Mouse (Mus musculus): Measurements from ENCODE around the gene Bsdc1.
"Not testable (repeated sequence)": the region's sequence is repeated elsewhere in the genome, so short reads cannot be mapped to it uniquely, and the experiment has no call there.

DNA sequence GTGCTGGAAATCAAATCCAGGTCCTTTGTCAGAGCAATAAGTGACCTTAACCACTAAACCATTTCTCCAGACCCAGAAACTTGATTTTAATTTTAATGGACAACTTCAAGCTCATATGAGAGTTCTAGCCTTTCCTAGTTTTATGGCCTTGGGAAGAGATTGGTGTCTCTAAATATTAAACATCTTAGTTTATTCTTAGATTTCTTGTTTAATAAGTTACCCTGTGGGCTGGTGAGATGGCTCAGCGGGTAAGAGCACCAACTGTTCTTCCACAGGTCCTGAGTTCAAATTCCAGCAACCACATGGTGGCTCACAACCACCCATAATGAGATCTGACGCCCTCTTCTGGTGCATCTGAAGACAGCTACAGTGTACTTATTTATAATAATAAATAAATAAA lies 4.1 kb upstream of the Bsdc1 start:
- TF ChIP-seq EP300, CTCF (IDR thresholded peaks at IDR 0.05; ENCODE audit: low read depth): not testable (repeated sequence)
